Mouse (Mus musculus) forebrain, embryonic 13.5 days (tissue): ENCODE measurements around the gene Armc5. TPM values are rescaled to one million over a fixed set of nuclear protein-coding genes. Genes with fewer than 3 reads are reported as not detected.

Experiments
- ATAC-seq: fragments of 200-750 bp; cut with Nextera tagmentation; 2 replicates; pipeline ENCODE4 v1.8.0; 2017
- H3K27ac ChIP-seq: fragments of 300-500 bp; sonication (generic); 2 replicates; pipeline ENCODE4 v1.5.1; 2015; ENCODE audit warnings: inconsistent platforms, mild to moderate bottlenecking, moderate library complexity
- H3K27me3 ChIP-seq: fragments of 300-500 bp; sonication (generic); 2 replicates; pipeline ENCODE4 v1.6.1; 2015; ENCODE audit warnings: mild to moderate bottlenecking, inconsistent platforms
- H3K36me3 ChIP-seq: fragments of 300-500 bp; sonication (generic); 2 replicates; pipeline ENCODE4 v1.6.1; 2015; ENCODE audit warnings: mild to moderate bottlenecking, inconsistent platforms; ENCODE audit not compliant: poor library complexity, severe bottlenecking
- H3K4me1 ChIP-seq: fragments of 300-500 bp; sonication (generic); 2 replicates; pipeline ENCODE4 v1.6.1; 2015; ENCODE audit warnings: inconsistent platforms
- H3K4me2 ChIP-seq: fragments of 300-500 bp; sonication (generic); 2 replicates; pipeline ENCODE4 v1.6.1; 2015; ENCODE audit warnings: inconsistent platforms, mild to moderate bottlenecking, moderate library complexity
- H3K4me3 ChIP-seq: fragments of 300-500 bp; sonication (generic); 2 replicates; pipeline ENCODE4 v1.5.1; 2015; ENCODE audit warnings: mild to moderate bottlenecking, inconsistent platforms
- H3K9ac ChIP-seq: fragments of 300-500 bp; sonication (generic); 2 replicates; pipeline ENCODE4 v1.6.1; 2015; ENCODE audit warnings: mild to moderate bottlenecking, inconsistent platforms
- H3K9me3 ChIP-seq: fragments of 300-500 bp; sonication (generic); replicated peaks from 2 replicates; pipeline ENCODE4 v1.6.1; 2016; ENCODE audit warnings: inconsistent platforms
- WGBS: fragments of 180-500 bp; shearing (Covaris S2); methylation state at CpG from one replicate; pipeline ENCODE4 v1.1.7; 2015; 5-methylcytosine and 5-hydroxymethylcytosine counted together
- polyA plus RNA-seq: library from polyadenylated mRNA; unstranded; fragments of >200 nt; fragmentation: Nextera tagmentation; extraction: Ambion mirVana; gene quantifications from 2 replicates; pipeline ENCODE4 v1.2.1, GENCODE M21; 2015

The Armc5 gene
- polyA plus RNA-seq, 1 experiment from 2014 or later = 11.0 TPM

DNA sequence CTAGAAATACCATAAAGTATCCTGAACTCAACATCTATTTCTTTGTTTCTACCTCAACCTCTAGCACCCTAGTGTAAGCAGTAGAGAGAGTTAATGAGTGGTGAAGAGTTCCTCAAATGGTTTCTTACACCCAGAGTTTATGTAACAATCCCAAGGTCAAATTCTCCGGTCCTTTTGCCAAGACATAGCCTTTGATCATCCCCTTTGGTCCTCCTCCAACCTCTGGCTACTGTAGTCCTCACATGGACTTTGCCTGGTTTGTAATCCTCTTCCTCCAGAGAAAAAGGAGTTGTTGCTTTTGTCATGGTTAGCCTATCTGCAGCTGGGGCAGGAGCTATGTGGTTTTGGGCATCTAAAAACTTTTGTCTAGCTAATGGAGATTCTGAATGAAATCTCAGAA lies 1.7 kb upstream of the Armc5 start:
- ATAC-seq = no peak
- Histone ChIP-seq H3K4me2 (no peak overlapping the region), H3K9me3 (no peaks in the 10 kb centered on the region), H3K36me3 (peaks cover 8% of the 10 kb centered on the region), H3K4me1 (peaks cover 17% of the 10 kb centered on the region), H3K27me3 (no peaks in the 10 kb centered on the region), H3K27ac (no peak overlapping the region), H3K9ac (no peak overlapping the region), H3K4me3 (no peak overlapping the region)
- WGBS = 100% methylated on average over 1 of the region's 1 CpGs

DNA sequence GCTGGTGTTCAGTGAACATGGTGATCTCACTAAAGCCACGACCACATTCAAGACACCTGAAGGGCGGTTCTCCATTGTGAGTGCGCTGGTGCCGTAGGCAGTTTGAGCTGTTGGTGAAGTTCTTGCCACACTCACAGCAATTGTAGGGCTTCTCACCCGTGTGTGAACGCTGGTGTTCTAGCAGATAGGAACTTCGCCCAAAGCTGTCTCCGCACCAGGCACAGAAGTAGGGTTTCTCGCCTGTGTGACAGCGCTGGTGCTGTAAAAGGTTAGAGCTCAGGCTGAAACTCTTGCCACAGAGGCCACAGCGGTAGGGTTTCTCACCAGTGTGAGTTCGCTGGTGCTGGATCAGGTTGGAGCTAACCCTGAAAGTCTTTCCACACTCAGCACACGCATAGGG lies 716 bp upstream of the Armc5 start:
- no peaks in the 10 kb centered on the region for H3K27me3 ChIP-seq
- peaks cover 17% of the 10 kb centered on the region for H3K36me3 ChIP-seq
- peak overlapping the region; percentile 70; the same call in 1 of the 2 replicates for H3K4me3 ChIP-seq
- H3K9ac ChIP-seq = no peak overlapping the region
- 94% methylated on average over 13 of the region's 13 CpGs for WGBS
- no peak for ATAC-seq
- H3K4me1 ChIP-seq = peaks cover 17% of the 10 kb centered on the region
- H3K27ac ChIP-seq = no peak overlapping the region
- H3K9me3 ChIP-seq = no peaks in the 10 kb centered on the region
- peak overlapping the region; percentile 85; the same call in 1 of the 2 replicates for H3K4me2 ChIP-seq

GRCm38 (mm10) chr7:128237593-128237926 lies 418 bp downstream of the Armc5 start:
- no peak for ATAC-seq
- peak overlapping the region; percentile 85 for H3K4me2 ChIP-seq
- under 1% methylated on average over 25 of the region's 25 CpGs for WGBS
- H3K27ac ChIP-seq = peak overlapping the region; percentile 95
- H3K9ac ChIP-seq = peak overlapping the region; percentile 75
- peak overlapping the region; percentile 70 for H3K4me3 ChIP-seq
- peaks cover 17% of the 10 kb centered on the region for H3K4me1 ChIP-seq
- no peaks in the 10 kb centered on the region for H3K27me3 ChIP-seq
- H3K36me3 ChIP-seq = peaks cover 28% of the 10 kb centered on the region
- H3K9me3 ChIP-seq = no peaks in the 10 kb centered on the region

- Histone ChIP-seq H3K9ac (peak within 1 kb of the TSS; percentile 75), H3K9me3 (no peaks in the 10 kb centered on the region), H3K27ac (peak within 1 kb of the TSS; percentile 95), H3K27me3 (no peaks in the 10 kb centered on the region), H3K4me3 (peak within 1 kb of the TSS; percentile 70), H3K4me2 (peak within 1 kb of the TSS; percentile 85), H3K36me3 (peaks cover 33% of the 10 kb centered on the region), H3K4me1 (peaks cover 17% of the 10 kb centered on the region)
- peak; percentile 93 for ATAC-seq
- under 1% methylated on average over 68 of the region's 72 CpGs for WGBS
Observed at GRCm38 (mm10) chr7:128237927-128238778, 1.0 kb downstream of the Armc5 start, which contains the start of gene 9130023H24Rik. TSS of gene 9130023H24Rik (minus strand) at chr7:128238031.

DNA sequence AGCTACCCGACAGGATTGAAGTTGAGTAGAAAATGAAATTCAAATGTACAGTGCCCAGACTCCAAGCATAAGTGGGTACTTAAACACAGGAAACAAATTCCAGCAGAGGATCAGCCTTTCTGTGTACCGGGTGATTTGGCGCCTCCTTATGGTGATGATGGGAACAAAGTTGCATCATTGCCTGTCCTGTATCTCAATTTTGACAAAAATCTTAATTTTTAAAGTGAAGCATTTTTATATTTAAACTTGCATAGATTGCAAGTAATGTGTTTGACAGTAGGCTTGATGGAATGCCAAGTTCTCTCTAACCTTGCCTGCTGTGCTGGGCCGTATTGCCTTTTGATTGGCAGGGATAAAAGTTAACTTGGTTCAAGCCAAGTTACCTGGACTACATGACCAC lies 1.8 kb downstream of the Armc5 start:
- peaks cover 17% of the 10 kb centered on the region for H3K4me1 ChIP-seq
- WGBS = 19% methylated on average over 4 of the region's 4 CpGs
- peaks cover 37% of the 10 kb centered on the region for H3K36me3 ChIP-seq
- H3K27me3 ChIP-seq = no peaks in the 10 kb centered on the region
- H3K27ac ChIP-seq = peak overlapping the region; percentile 63; the same call in 1 of the 2 replicates
- no peak overlapping the region for H3K9ac ChIP-seq
- H3K4me3 ChIP-seq = peak overlapping the region; percentile 70
- H3K9me3 ChIP-seq = no peaks in the 10 kb centered on the region
- peak overlapping the region; percentile 52 for H3K4me2 ChIP-seq
- ATAC-seq = no peak

- 95% methylated on average over 27 of the region's 27 CpGs for WGBS
- Histone ChIP-seq H3K4me1 (peaks cover 17% of the 10 kb centered on the region), H3K9me3 (no peaks in the 10 kb centered on the region), H3K27ac (no peak overlapping the region), H3K4me2 (no peak overlapping the region), H3K27me3 (no peaks in the 10 kb centered on the region), H3K4me3 (no peak overlapping the region), H3K36me3 (peaks cover 50% of the 10 kb centered on the region), H3K9ac (no peak overlapping the region)
- ATAC-seq = no peak
Observed at GRCm38 (mm10) chr7:128240131-128240784, 3.1 kb downstream of the Armc5 start.

GRCm38 (mm10) chr7:128242331-128242730 lies 5.2 kb downstream of the Armc5 start:
- 95% methylated on average over 16 of the region's 16 CpGs for WGBS
- peaks cover 50% of the 10 kb centered on the region for H3K36me3 ChIP-seq
- H3K9me3 ChIP-seq = no peaks in the 10 kb centered on the region
- H3K27ac ChIP-seq = no peak overlapping the region
- ATAC-seq = no peak
- H3K4me3 ChIP-seq = no peak overlapping the region
- no peaks in the 10 kb centered on the region for H3K27me3 ChIP-seq
- no peak overlapping the region for H3K9ac ChIP-seq
- peaks cover 22% of the 10 kb centered on the region for H3K4me1 ChIP-seq
- no peak overlapping the region for H3K4me2 ChIP-seq

- H3K9me3 ChIP-seq = no peaks in the 10 kb centered on the region
- no peak overlapping the region for H3K4me2 ChIP-seq
- no peak overlapping the region for H3K4me3 ChIP-seq
- H3K4me1 ChIP-seq = peaks cover 18% of the 10 kb centered on the region
- ATAC-seq = no peak
- no peak overlapping the region for H3K9ac ChIP-seq
- peaks cover 50% of the 10 kb centered on the region for H3K36me3 ChIP-seq
- H3K27me3 ChIP-seq = no peaks in the 10 kb centered on the region
- no peak overlapping the region for H3K27ac ChIP-seq
- WGBS = 59% methylated on average over 10 of the region's 10 CpGs
Observed at GRCm38 (mm10) chr7:128243921-128244320, 6.8 kb downstream of the Armc5 start.

- H3K27ac ChIP-seq = no peak overlapping the region
- no peaks in the 10 kb centered on the region for H3K27me3 ChIP-seq
- H3K4me3 ChIP-seq = no peak overlapping the region
- peak overlapping the region; percentile 16; the same call in 1 of the 2 replicates for H3K9ac ChIP-seq
- no peak overlapping the region for H3K4me2 ChIP-seq
- peaks cover 50% of the 10 kb centered on the region for H3K36me3 ChIP-seq
- H3K4me1 ChIP-seq = peaks cover 12% of the 10 kb centered on the region
- H3K9me3 ChIP-seq = no peaks in the 10 kb centered on the region
- ATAC-seq = no peak
- 90% methylated on average over 18 of the region's 18 CpGs for WGBS
Observed at GRCm38 (mm10) chr7:128244410-128245025, 7.4 kb downstream of the Armc5 start.

GRCm38 (mm10) chr7:128245547-128245946 lies 8.4 kb downstream of the Armc5 start:
- no peak overlapping the region for H3K4me2 ChIP-seq
- no peak overlapping the region for H3K27ac ChIP-seq
- 88% methylated on average over 4 of the region's 4 CpGs for WGBS
- no peak for ATAC-seq
- H3K9ac ChIP-seq = no peak overlapping the region
- peaks cover 7% of the 10 kb centered on the region; the same call in 1 of the 2 replicates for H3K27me3 ChIP-seq
- H3K9me3 ChIP-seq = no peaks in the 10 kb centered on the region
- H3K4me3 ChIP-seq = no peak overlapping the region
- H3K4me1 ChIP-seq = peaks cover 11% of the 10 kb centered on the region
- peaks cover 41% of the 10 kb centered on the region for H3K36me3 ChIP-seq

DNA sequence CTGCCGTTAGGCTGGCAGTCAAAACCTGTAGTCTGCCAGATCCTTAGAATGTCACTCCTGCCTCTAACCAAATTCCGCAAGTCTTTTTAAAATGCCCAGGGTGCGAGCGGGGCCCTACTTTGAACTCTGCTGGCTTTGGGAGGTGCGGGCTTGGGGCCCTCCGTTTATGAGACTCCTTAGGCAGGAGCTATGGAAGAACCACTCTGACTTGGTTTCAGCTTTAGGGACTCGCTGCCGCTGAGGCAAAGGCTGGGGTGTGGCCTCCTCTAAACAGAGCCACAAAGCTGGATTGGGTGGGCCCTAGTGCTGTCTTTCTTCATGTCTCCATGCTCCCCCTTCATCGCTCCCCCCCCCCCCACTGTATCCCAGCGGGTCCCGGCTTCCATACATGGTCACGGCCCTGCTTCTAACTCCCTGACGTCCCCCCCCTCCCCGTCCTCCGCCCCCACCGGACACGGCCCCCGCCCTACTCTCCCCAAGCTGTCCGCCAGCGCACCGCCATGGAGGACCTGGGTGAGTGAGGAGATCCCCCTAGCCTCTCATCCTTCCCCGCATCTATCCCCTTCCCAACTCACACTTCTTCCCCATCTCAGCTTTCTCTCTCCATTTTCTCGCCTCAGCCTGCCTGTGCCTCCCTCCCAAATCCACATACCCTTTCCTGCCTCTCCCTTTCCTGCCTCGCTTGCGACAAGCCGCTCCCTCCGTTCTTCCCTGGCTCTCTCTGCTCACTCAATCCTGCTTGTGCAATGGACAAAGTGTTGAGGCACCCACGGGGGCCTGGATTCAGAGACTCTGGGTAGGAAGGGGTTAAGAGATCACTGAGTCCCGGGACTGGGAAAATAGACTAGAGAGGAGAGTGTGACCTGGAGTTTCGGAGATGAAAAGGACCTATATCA lies 9.6 kb downstream of the Armc5 start, which contains the start of gene Tgfb1i1:
TSS of gene Tgfb1i1 (plus strand) at position 317 of the 896 bp plus-strand sequence.
- peaks cover 11% of the 10 kb centered on the region for H3K4me1 ChIP-seq
- peak within 1 kb of the TSS; percentile 62 for H3K4me2 ChIP-seq
- H3K27me3 ChIP-seq = peaks cover 10% of the 10 kb centered on the region
- WGBS = 2% methylated on average over 20 of the region's 30 CpGs
- H3K9me3 ChIP-seq = no peaks in the 10 kb centered on the region
- H3K4me3 ChIP-seq = peak within 1 kb of the TSS; percentile 37
- peak; percentile 60 for ATAC-seq
- peaks cover 30% of the 10 kb centered on the region for H3K36me3 ChIP-seq
- H3K9ac ChIP-seq = peak within 1 kb of the TSS; percentile 62
- H3K27ac ChIP-seq = peak within 1 kb of the TSS; percentile 32; the same call in 1 of the 2 replicates
